Mouse (Mus musculus): ENCODE data around the gene Kif1b.
"Not testable (repeated sequence)": the region's sequence is repeated elsewhere in the genome, so short reads cannot be mapped to it uniquely, and the experiment has no call there.

The Kif1b gene

GRCm38 (mm10) chr4:149270541-149270940 is 37.0 kb downstream of the Kif1b start:
- no peak for DNase-seq (ENCODE audit: low spot score in 2 of 2)

GRCm38 (mm10) chr4:149269026-149269425 is 38.5 kb downstream of the Kif1b start:
- no peak for DNase-seq (ENCODE audit: low spot score in 2 of 2)

- no peak for DNase-seq (ENCODE audit: low spot score in 2 of 2)
Observed at GRCm38 (mm10) chr4:149264895-149265294, 42.6 kb downstream of the Kif1b start.

GRCm38 (mm10) chr4:149263218-149263617 is 44.3 kb downstream of the Kif1b start:
- no peak for DNase-seq (ENCODE audit: low spot score in 2 of 2)

- DNase-seq (ENCODE audit: low spot score in 2 of 2) = no peak
Observed at GRCm38 (mm10) chr4:149261466-149261865, 46.0 kb downstream of the Kif1b start.

- no peak for DNase-seq (ENCODE audit: low spot score in 2 of 2)
Observed at GRCm38 (mm10) chr4:149260911-149261310, 46.6 kb downstream of the Kif1b start.

GRCm38 (mm10) chr4:149259391-149260094 is 48.0 kb downstream of the Kif1b start:
- no peak for DNase-seq (ENCODE audit: low spot score in 2 of 2)

GRCm38 (mm10) chr4:149258926-149259325 is 48.6 kb downstream of the Kif1b start:
- no peak for DNase-seq (ENCODE audit: low spot score in 2 of 2)

GRCm38 (mm10) chr4:149256511-149257300 is 50.8 kb downstream of the Kif1b start:
- DNase-seq (ENCODE audit: low spot score in 2 of 2) = no peak

- no peak for DNase-seq (ENCODE audit: low spot score in 2 of 2)
Observed at GRCm38 (mm10) chr4:149255277-149256270, 51.9 kb downstream of the Kif1b start.

- DNase-seq (ENCODE audit: low spot score in 2 of 2) = no peak
Observed at GRCm38 (mm10) chr4:149254827-149255226, 52.7 kb downstream of the Kif1b start.

- no peak for DNase-seq (ENCODE audit: low spot score in 2 of 2)
Observed at GRCm38 (mm10) chr4:149249311-149249710, 58.2 kb downstream of the Kif1b start.

- DNase-seq (ENCODE audit: low spot score in 2 of 2) = no peak
Observed at GRCm38 (mm10) chr4:149247772-149248171, 59.7 kb downstream of the Kif1b start.

GRCm38 (mm10) chr4:149247156-149247633 is 60.3 kb downstream of the Kif1b start:
- no peak for DNase-seq (ENCODE audit: low spot score in 2 of 2)

GRCm38 (mm10) chr4:149246578-149247155 is 60.8 kb downstream of the Kif1b start:
- no peak for DNase-seq (ENCODE audit: low spot score in 2 of 2)

- no peak for DNase-seq (ENCODE audit: low spot score in 2 of 2)
Observed at GRCm38 (mm10) chr4:149237011-149237410, 70.5 kb downstream of the Kif1b start.

GRCm38 (mm10) chr4:149233938-149234337 is 73.6 kb downstream of the Kif1b start:
- DNase-seq (ENCODE audit: low spot score in 2 of 2) = no peak

- DNase-seq (ENCODE audit: low spot score in 2 of 2) = not testable (repeated sequence)
Observed at GRCm38 (mm10) chr4:149228682-149229081, 78.8 kb downstream of the Kif1b start.

- no peak for DNase-seq (ENCODE audit: low spot score in 2 of 2)
Observed at GRCm38 (mm10) chr4:149228256-149228655, 79.2 kb downstream of the Kif1b start.

GRCm38 (mm10) chr4:149226311-149226710 is 81.2 kb downstream of the Kif1b start:
- no peak for DNase-seq (ENCODE audit: low spot score in 2 of 2)

GRCm38 (mm10) chr4:149223453-149223852 is 84.0 kb downstream of the Kif1b start:
- DNase-seq (ENCODE audit: low spot score in 2 of 2) = no peak

All from frontal cortex, postnatal 25 days (tissue).